12 mouse cellular contexts compared by ENCODE assay signal in the genomic region with DNA sequence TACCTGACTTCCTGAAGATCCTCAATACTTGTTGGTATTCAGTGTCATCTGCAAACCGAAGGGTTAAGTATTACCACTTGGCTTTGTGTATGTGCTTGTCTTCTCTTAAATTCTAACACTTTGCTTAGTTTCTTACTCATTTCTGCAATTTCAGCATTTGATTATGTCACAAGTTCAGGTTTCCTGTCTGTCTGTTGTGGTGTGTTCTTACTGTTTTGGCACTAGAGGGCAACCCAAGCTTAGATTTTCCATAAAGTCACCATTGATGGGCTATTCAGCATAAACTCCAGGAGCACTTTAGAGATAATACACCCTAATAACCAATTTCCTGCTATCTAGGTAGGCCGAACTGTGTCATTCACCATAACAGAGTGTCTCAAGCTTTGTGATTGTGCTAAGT. TPM values are rescaled to one million over a fixed set of nuclear protein-coding genes. Genes with fewer than 3 reads are reported as not detected.
A peak's percentile ranks its signal among the peaks of the same experiment; 100 is the strongest.
DNase-seq lines count a peak whose midpoint lies in the region; ATAC-seq and TF ChIP-seq lines count a peak whose summit lies in the region.
"Had no signal": no experiment of that assay in that cellular context is flagged by ENCODE, and none has a peak within 500 bp of the region (broad histone marks: within the 10 kb centered on the region; RNA-seq: fewer than 3 reads in every experiment).

No protein-coding gene starts in this region.

- ATAC-seq in cerebellum, adult (ENCODE audit: insufficient number of reproducible peaks, low FRiP score, low TSS enrichment) = no peak

- intact Hi-C loops in left cerebral cortex, adult 2 months (cut with DNase I) = no loop called here

- 77% methylated on average over 2 of the region's 2 CpGs for WGBS in cerebellum, adult 2 months

- DNase-seq in cerebellum, adult 2 months = no peak
- no peak for DNase-seq in left cerebral cortex, adult 2 months (ENCODE audit: extremely low spot score in 1 of 2, low spot score in 2 of 2)
- no peak for DNase-seq in left cerebral cortex, adult 18-20 months (ENCODE audit: low spot score in 2 of 2)
- DNase-seq in c-Kit-positive CD71-positive TER-119-negative erythroid progenitor cells, embryonic 14.5 days (ENCODE audit: low read depth) = peak; percentile 0
- DNase-seq in retina, postnatal 1 day = peak; percentile 10
- no peak for DNase-seq in adrenal gland, adult 18-20 months (ENCODE audit: low spot score in 2 of 2)
- no peak for DNase-seq in kidney, adult 11 months
- DNase-seq: gastrocnemius, postnatal 36 days; thymus, postnatal 4 days had no signal

- no peak overlapping the region for H3K4me3 ChIP-seq in cerebellum, adult 2 months (replicated peaks; ENCODE audit: insufficient read depth, low read depth, low read length)
- no peak overlapping the region for H3K4me3 ChIP-seq in left cerebral cortex, adult 2 months
- H3K4me3 ChIP-seq: limb, embryonic 12.5 days had no signal

- no peak overlapping the region for H3K27ac ChIP-seq in cerebellum, adult 2 months (ENCODE audit: insufficient read depth, low read length)
- no peak overlapping the region for H3K27ac ChIP-seq in left cerebral cortex, adult 2 months
- H3K27ac ChIP-seq: limb, embryonic 12.5 days; macrophage had no signal

- TF ChIP-seq POLR2A in cerebellum, adult 2 months (IDR thresholded peaks at IDR 0.05; ENCODE audit: borderline replicate concordance, insufficient read depth, low read length) = no peak

- peak; percentile 9; the same call in 1 of the 2 replicates for TF ChIP-seq CTCF in cerebellum, adult 2 months (IDR thresholded peaks at IDR 0.05; ENCODE audit: borderline replicate concordance, insufficient read depth, low read depth, low read length)
- peak; percentile 24; the same call in 1 of the 2 replicates for TF ChIP-seq CTCF in left cerebral cortex, adult 2 months (IDR thresholded peaks at IDR 0.05)

- H3K4me1 ChIP-seq in cerebellum, adult 2 months (ENCODE audit: control insufficient read depth, insufficient read depth, low read length) = no peaks in the 10 kb centered on the region
- H3K4me1 ChIP-seq: limb, embryonic 12.5 days had no signal

- H3K27me3 ChIP-seq in cerebellum, adult 2 months (ENCODE audit: control insufficient read depth, insufficient read depth, low read length) = no peaks in the 10 kb centered on the region

RNA-seq across cellular contexts. Expression of gene Magee1, which starts 47.0 kb away (rescaled TPM):
- 112 and 127 TPM in 2 replicates for polyA plus RNA-seq in cerebellum, adult 2 months (2012; rRNA removed)
- 100 to 1,000 TPM; 142 to 145 TPM for total RNA-seq in left cerebral cortex, adult 2 months (2021)
- total RNA-seq in left cerebral cortex, adult 18-20 months (2021) = 100 to 1,000 TPM; 144 to 151 TPM
- total RNA-seq in adrenal gland, adult 18-20 months (2021) = 10 to 100 TPM; 15.0 to 15.1 TPM

Comparison
In these comparisons a context has a peak if more than half of its experiments do, and no peak if none do; other contexts are left out.
1. DNase-seq: peak in c-Kit-positive CD71-positive TER-119-negative erythroid progenitor cells, embryonic 14.5 days (single experiment) and retina, postnatal 1 day (single experiment); none in cerebellum, adult 2 months (0 of 2), left cerebral cortex, adult 2 months (0 of 2), left cerebral cortex, adult 18-20 months (0 of 2), adrenal gland, adult 18-20 months (0 of 2) and kidney, adult 11 months (single experiment).
2. RNA of gene Magee1, which starts 47.0 kb away (total RNA-seq): 144 to 151 TPM in left cerebral cortex, adult 18-20 months and 142 to 145 TPM in left cerebral cortex, adult 2 months; 15.0 to 15.1 TPM in adrenal gland, adult 18-20 months; every median in the first group is over 4 times any median in the second.